Mouse (Mus musculus) cerebellum, adult 2 months (tissue): ENCODE data around the gene Cacna1i.

Experiments
- CTCF ChIP-seq: fragments of 200-500 bp; IDR thresholded peaks from 2 replicates; pipeline ENCODE4 v1.5.1; 2011; ENCODE audit warnings: low read depth, mild to moderate bottlenecking, control low read depth, low read length, moderate library complexity, borderline replicate concordance; ENCODE audit not compliant: insufficient read depth
- POLR2A ChIP-seq: fragments of 200-500 bp; IDR thresholded peaks from 2 replicates; pipeline ENCODE4 v1.6.1; 2011; ENCODE audit warnings: low read length, control low read depth, borderline replicate concordance; ENCODE audit not compliant: insufficient read depth

GRCm38 (mm10) chr15:80395035-80395434 is 108.0 kb downstream of the Cacna1i start:
- no peak for TF ChIP-seq CTCF
- no peak for TF ChIP-seq POLR2A
